Mouse (Mus musculus) Patski (cell line): ENCODE results near the gene Slc12a4. TPM values are rescaled to one million over a fixed set of nuclear protein-coding genes. Genes with fewer than 3 reads are reported as not detected.

ENCODE experiments used
- ATAC-seq: fragments of 100-300 bp; one replicate; pipeline ENCODE4 v1.8.0; 2021
- CTCF ChIA-PET: fragments of 350-600 bp; sonication (Branson Sonifier 250); formaldehyde crosslinking; loops from one replicate; lab custom pipeline; 2022; ENCODE audit warnings: inconsistent platforms; lab: Charles Lee
- POLR2A ChIA-PET: fragments of 350-600 bp; sonication (Branson Sonifier 250); formaldehyde crosslinking; loops from one replicate; lab custom pipeline; 2022; ENCODE audit warnings: antibody characterized with exemption, inconsistent platforms; lab: Charles Lee
- DNase-seq: peaks from one replicate; pipeline ENCODE4 v3.0.0-alpha.2; 2011; ENCODE audit warnings: low read depth, low spot score
- H3K27me3 ChIP-seq: fragments of 371-371 bp; one replicate; pipeline ENCODE4 v1.5.1; 2021
- CTCF ChIP-seq: fragments of 100-300 bp; IDR thresholded peaks from one replicate; pipeline ENCODE4 v1.5.1; 2021
- in situ Hi-C: fragments of 300-500 bp; cut with MboI; formaldehyde crosslinking; loops from 3 replicates; pipeline ENCODE4 v1.11.1; 2018; ENCODE audit warnings: low pct_unique_long_range_greater_than_20kb, mixed read lengths
- polyA plus RNA-seq: library from polyadenylated mRNA; unstranded; gene quantifications from one replicate; pipeline ENCODE4 v1.2.3, GENCODE M21; 2021

The Slc12a4 gene
- polyA plus RNA-seq, 1 experiment from 2014 or later: 76.0 TPM

DNA sequence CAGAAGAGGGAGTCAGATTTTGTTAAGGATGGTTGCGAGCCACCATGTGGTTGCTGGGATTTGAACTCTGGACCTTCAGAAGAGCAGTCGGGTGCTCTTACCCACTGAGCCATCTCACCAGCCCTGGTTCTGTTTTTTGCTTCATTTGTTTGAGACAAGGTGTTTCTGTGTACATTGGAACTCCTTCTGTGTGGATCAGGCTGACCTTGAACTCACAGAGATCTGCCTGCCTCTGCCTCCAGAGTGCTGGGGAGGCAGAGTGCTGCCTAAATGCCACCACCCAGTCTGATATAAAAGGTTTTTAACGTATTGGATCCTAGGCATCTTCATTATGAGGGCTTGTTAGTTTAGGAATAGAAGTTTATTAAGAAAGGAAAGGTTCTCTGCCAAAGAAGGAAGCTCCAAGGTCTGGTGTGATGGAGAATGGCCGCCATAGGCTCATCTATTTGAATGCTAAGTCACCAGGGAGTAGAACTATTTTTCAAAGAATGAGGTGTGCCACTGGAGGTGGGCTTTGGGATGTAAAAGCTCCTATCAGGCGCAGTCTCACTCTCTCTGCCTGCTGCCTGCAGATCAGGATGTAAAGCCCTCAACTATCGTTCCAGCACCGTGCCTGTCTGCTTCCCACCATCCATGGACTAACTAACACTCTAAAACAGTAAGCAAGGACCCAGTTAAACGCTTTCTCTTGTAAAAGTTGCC is 5.3 kb upstream of the Slc12a4 start:
- CTCF ChIA-PET: no interaction called here
- no peak for TF ChIP-seq CTCF
- POLR2A ChIA-PET: interaction anchor here (0.7 kb wide), 1 partner anchor 88 kb away, joined by 3 read pairs; no protein-coding TSS in a partner anchor
- DNase-seq (no peak), ATAC-seq (no peak)
- in situ Hi-C loops: no loop called here
- no peaks in the 10 kb centered on the region for H3K27me3 ChIP-seq

DNA sequence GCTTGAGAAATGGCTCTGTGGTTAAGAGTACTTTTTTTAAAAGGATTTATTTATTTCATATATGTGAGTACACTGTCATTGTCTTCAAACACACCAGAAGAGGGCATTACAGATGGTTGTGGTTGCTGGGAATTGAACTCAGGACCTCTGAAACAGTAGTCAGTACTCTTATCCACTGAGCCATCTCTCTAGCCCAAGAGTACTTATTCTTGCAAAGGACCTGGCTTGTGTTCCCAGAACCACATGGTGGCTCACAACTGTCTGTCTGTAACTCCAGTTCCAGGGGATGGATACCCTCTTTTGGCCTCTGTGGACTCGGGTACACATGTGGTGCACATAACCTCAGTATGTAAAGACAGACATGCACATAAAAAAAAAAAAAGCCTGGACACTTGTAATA is 3.5 kb upstream of the Slc12a4 start:
- TF ChIP-seq CTCF: no peak
- H3K27me3 ChIP-seq: no peaks in the 10 kb centered on the region
- CTCF ChIA-PET: no interaction called here
- ATAC-seq (no peak), DNase-seq (no peak)
- in situ Hi-C loops: no loop called here
- POLR2A ChIA-PET: no interaction called here

DNA sequence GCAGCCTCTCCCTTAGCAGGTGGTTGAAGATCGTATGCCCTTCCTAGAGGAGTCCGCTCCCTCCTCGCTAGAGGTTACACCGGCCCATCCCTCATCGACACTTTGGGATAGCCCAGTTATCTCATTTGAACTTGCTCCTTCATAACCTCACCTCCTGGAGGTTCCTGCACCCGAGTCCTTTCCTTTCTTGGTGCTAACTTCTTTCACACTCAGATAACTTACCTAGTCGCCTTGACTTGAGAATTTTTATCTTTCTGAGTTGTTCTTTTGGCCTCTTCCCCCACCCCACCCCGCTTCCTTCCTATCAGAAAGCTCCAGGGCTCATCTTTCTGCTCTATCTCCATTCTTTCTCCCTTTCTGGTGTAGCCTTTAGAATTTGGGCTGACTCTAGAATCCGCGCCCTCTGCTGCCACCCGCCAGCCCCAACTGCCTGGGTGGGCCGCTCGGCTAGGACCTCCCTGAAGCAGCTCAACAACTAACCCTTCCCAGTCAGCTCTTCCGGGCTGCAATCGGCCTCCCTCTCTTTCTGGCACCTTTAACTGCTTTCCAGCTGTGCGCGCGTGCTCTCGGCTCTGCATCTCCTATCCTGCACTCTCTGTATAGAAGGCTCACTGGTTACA is 905 bp upstream of the Slc12a4 start:
- H3K27me3 ChIP-seq: no peaks in the 10 kb centered on the region
- in situ Hi-C loops: no loop called here
- no peak for TF ChIP-seq CTCF
- POLR2A ChIA-PET: interaction anchor here (0.6 kb wide), 1 partner anchor 28 kb away, joined by 4 read pairs; no protein-coding TSS in a partner anchor
- CTCF ChIA-PET: interaction anchor here (1.2 kb wide), 1 partner anchor 8 kb away, joined by 6 read pairs; no protein-coding TSS in a partner anchor
- DNase-seq (no peak), ATAC-seq (no peak)

DNA sequence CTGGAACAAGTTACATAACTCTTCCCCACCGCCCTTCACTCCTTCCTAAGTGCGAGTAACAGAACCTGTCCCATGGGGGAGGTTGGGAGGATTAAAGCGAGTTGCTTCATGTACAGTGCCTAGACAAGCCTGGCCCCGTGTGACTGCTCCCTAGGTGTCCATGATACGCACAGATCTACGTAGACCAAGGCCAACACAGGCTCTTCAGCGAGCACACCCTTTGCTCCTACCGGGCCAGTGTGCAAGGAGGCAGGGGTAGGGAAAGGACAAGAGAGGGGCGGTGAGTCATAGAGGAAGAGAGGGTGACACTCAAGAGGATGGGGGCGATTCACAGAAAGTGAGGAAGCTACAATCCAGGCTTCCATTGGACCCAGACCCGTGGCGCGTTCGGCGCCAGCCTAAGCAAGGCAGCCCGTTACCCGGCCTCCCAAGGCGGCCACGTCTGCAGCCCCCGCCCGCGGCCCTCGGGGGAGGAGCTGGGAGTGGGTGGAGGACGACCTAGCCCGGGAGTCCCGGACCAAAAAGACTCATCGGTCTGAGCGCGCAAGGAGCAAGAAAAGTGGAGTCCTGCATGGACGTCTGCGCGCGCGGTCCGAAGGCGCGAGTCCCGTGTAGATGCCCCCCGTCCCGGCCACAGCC is 512 bp downstream of the Slc12a4 start:
- DNase-seq: no peak
- peak; percentile 52 for ATAC-seq
- ChIA-PET POLR2A (no interaction called here), CTCF (no interaction called here)
- no peaks in the 10 kb centered on the region for H3K27me3 ChIP-seq
- no peak for TF ChIP-seq CTCF
- in situ Hi-C loops: no loop called here

DNA sequence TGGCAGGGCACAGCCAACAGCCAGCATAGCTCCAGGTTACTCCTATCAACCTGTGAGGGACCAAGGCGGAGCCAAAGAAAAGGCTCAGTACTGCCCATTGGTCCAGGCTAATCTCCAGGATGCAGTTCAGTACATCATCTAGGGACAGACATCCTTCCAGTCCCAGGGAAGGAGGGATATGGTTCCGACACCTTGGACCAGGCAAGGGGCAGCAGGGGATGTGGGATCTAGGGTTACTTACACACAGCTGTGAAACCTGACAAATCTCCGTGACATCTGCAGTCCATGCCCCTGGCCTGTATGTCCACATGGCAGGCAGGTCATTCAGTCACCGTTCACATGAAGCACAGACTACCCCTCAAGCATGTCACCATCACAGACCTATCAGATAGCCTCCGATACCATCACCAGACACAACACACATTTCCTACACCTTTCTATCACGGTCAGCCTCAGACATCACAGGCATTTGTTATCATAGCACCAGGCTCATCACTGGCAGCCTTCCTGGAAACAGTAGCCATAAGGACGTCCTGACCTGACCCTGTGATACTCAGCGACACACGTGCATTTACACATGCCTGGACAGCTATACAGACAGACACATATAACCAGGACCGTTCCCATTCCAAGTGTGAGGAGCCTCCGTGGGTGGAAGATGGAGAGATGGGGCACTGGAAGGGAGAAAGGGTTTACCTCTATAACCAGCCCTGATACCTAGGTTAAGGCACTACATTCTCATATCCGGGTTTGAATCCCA is 1.2 kb downstream of the Slc12a4 start:
- CTCF ChIA-PET: interaction anchor here (0.6 to 0.8 kb wide), 2 partner anchors 26 to 177 kb away, joined by 3 read pairs; no protein-coding TSS in a partner anchor
- no peak for TF ChIP-seq CTCF
- ATAC-seq (no peak), DNase-seq (no peak)
- no peaks in the 10 kb centered on the region for H3K27me3 ChIP-seq
- POLR2A ChIA-PET: interaction anchor here (0.6 to 0.7 kb wide), 3 partner anchors 19 to 521 kb away, joined by 3 to 4 read pairs (median 3); no protein-coding TSS in a partner anchor
- in situ Hi-C loops: no loop called here

DNA sequence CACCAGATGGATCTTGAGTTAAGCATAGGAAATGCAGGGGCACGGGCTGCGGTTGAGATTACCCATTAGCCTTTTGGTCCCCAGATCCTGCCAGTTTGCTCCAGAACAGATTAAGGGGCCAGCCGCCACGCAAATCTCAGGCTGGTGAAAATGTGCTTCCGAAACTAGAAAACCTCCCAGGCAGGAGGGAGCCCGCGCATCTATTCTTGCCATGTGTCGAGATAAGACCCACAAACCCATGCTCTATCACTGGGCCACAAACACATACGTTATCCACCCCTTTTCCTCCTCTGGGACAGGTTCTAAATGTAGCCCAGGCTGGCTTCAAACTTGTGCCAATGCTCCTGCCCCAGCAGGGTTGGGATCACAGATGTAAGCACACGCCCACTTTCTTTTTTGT is 4.4 kb downstream of the Slc12a4 start:
- POLR2A ChIA-PET: no interaction called here
- CTCF ChIA-PET: no interaction called here
- DNase-seq (no peak), ATAC-seq (no peak)
- no peak for TF ChIP-seq CTCF
- no peaks in the 10 kb centered on the region for H3K27me3 ChIP-seq
- in situ Hi-C loops: no loop called here

DNA sequence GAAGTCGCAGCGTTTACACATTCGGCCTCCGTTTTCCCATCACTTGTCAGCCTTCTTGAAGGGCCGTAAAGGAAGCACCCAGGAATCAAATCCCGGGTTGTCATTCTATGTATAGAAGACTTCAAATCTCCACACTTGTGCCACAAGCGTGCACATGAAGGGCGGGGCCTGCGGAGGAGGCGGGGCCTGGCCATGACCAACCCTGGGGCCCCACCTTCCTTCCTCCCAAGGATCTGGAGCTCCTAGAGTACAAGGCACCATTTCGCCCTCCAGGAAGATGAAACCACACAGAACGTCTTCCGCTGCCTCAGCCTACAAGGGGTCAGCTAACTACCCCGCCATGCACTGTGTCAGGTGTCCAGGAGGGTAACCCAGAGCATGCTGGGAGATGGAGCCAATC is 4.8 kb downstream of the Slc12a4 start:
- ChIA-PET POLR2A (no interaction called here), CTCF (no interaction called here)
- no peak for DNase-seq
- H3K27me3 ChIP-seq: no peaks in the 10 kb centered on the region
- no peak for TF ChIP-seq CTCF
- ATAC-seq: no peak
- in situ Hi-C loops: no loop called here

DNA sequence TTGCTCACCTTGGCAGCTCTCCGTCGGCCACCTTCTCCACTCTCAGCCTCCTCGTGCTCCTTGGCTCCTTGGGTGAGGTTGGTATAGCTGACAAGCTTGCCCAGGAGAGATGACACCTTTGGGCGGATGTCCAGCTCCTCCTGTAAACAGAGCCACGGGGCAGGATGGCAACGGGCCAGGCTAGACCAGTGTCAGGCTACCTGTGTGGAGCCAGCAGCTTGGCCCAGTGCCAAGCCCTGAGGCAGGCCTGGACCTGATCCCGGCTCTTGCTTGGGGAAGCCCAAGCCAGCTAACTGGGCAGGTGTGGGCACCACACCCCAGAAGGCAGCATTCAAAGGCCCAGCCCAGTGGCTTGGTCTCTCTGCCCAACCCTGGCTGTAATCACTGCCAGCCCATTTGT is 6.5 kb downstream of the Slc12a4 start:
- in situ Hi-C loops: no loop called here
- ChIA-PET POLR2A (interaction anchor here (0.7 kb wide), 1 partner anchor 20 kb away, joined by 3 read pairs; no protein-coding TSS in a partner anchor), CTCF (interaction anchor here (0.9 to 1.9 kb wide), 3 partner anchors 8 to 29 kb away, joined by 3 to 6 read pairs (median 6); partner anchors contain the start of gene Psmb10)
- DNase-seq (no peak), ATAC-seq (no peak)
- TF ChIP-seq CTCF: no peak
- no peaks in the 10 kb centered on the region for H3K27me3 ChIP-seq

DNA sequence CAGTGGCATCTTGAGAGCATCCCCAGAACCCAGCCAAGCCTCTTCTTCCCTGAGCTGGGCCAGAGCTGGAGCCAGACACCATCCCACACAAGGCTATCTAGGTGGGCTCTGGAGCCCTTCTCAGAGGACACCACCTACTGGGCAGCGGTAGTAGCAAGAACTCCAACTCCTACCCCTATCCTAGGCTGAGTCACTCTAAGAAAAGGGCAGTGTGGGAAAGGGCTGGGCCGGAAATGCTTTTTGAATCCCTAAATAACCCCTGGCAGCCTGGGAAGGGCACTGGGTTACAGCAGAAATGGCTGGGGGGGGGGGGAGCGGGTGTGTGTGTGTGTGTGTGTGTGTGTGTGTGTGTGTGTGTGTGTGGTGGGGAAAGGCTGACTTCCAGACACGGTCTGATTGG is 8.1 kb downstream of the Slc12a4 start:
- POLR2A ChIA-PET: interaction anchor here (0.5 to 1.1 kb wide), 4 partner anchors 9 to 249 kb away, joined by 3 to 4 read pairs (median 3); no protein-coding TSS in a partner anchor
- no peak for TF ChIP-seq CTCF
- ATAC-seq: peak; percentile 51
- CTCF ChIA-PET: interaction anchor here (1.0 to 1.9 kb wide), 3 partner anchors 9 to 243 kb away, joined by 3 to 6 read pairs (median 6); no protein-coding TSS in a partner anchor
- no peaks in the 10 kb centered on the region for H3K27me3 ChIP-seq
- in situ Hi-C loops: no loop called here
- no peak for DNase-seq

DNA sequence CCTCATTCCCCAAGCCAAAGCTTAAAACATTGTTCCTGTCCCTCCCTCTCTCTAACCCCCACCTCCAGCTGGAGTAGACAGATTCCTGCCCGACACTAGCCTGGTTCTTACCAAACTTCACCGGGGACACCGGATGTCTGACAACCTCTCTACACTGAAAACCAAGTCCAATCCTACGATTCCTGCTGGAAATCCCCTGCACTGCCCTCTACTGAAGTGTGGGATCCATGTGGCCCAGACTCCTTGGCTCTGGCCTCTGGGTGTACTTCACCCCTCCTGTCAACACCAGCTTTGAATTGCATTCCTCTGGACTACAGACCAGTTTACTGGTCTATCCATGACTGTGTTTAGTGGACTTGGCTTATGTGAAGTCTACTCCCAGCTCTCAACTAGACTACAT is 9.3 kb downstream of the Slc12a4 start:
- in situ Hi-C loops: no loop called here
- no peaks in the 10 kb centered on the region for H3K27me3 ChIP-seq
- no peak for ATAC-seq
- DNase-seq: no peak
- ChIA-PET CTCF (interaction anchor here (1.2 kb wide), 1 partner anchor 27 kb away, joined by 4 read pairs; no protein-coding TSS in a partner anchor), POLR2A (no interaction called here)
- TF ChIP-seq CTCF: no peak
